Mouse (Mus musculus) heart, embryonic 16.5 days (tissue): Measurements from ENCODE around the gene Cyp26b1. TPM values are rescaled to one million over a fixed set of nuclear protein-coding genes. Genes with fewer than 3 reads are reported as not detected.

Source experiments
- ATAC-seq: fragments of 200-750 bp; cut with Nextera tagmentation; replicated peaks from 2 replicates; pipeline ENCODE4 v1.8.0; 2017; ENCODE audit warnings: moderate number of reproducible peaks; ENCODE audit not compliant: insufficient read depth, low FRiP score; ENCODE audit errors: extremely low read depth
- H3K27ac ChIP-seq: fragments of 300-500 bp; sonication (generic); 2 replicates; pipeline ENCODE4 v1.5.1; 2014; ENCODE audit warnings: mild to moderate bottlenecking, low read length, control low read depth, moderate library complexity
- H3K27me3 ChIP-seq: fragments of 300-500 bp; sonication (generic); 2 replicates; pipeline ENCODE4 v1.6.1; 2014; ENCODE audit warnings: low read length, mixed read lengths; ENCODE audit not compliant: control insufficient read depth, insufficient read depth
- H3K36me3 ChIP-seq: fragments of 300-500 bp; sonication (generic); 2 replicates; pipeline ENCODE4 v1.6.1; 2014; ENCODE audit not compliant: control insufficient read depth, insufficient read depth
- H3K4me1 ChIP-seq: fragments of 300-500 bp; sonication (generic); 2 replicates; pipeline ENCODE4 v1.6.1; 2014; ENCODE audit warnings: low read length, mixed read lengths; ENCODE audit not compliant: control insufficient read depth, insufficient read depth
- H3K4me2 ChIP-seq: fragments of 300-500 bp; sonication (generic); 2 replicates; pipeline ENCODE4 v1.6.1; 2014; ENCODE audit warnings: low read depth, mild to moderate bottlenecking, control low read depth, low read length
- H3K4me3 ChIP-seq: fragments of 300-500 bp; sonication (generic); 2 replicates; pipeline ENCODE4 v1.5.1; 2014; ENCODE audit warnings: mild to moderate bottlenecking, control low read depth, low read length
- H3K9ac ChIP-seq: fragments of 300-500 bp; sonication (generic); 2 replicates; pipeline ENCODE4 v1.6.1; 2014; ENCODE audit warnings: low read length, control low read depth
- H3K9me3 ChIP-seq: fragments of 300-500 bp; sonication (generic); replicated peaks from 2 replicates; pipeline ENCODE4 v1.6.1; 2016; ENCODE audit warnings: low read length; ENCODE audit not compliant: control insufficient read depth
- WGBS: fragments of 180-500 bp; shearing (Covaris S2); extraction: QIAGEN DNeasy Blood & Tissue Kit; methylation state at CpG from one replicate; pipeline ENCODE4 v1.1.7; 2014; 5-methylcytosine and 5-hydroxymethylcytosine counted together
- polyA plus RNA-seq: library from polyadenylated mRNA; unstranded; fragments of >200 nt; fragmentation: Nextera tagmentation; extraction: Ambion mirVana; gene quantifications from 2 replicates; pipeline ENCODE4 v1.2.1, GENCODE M21; 2015

Cyp26b1 gene
- polyA plus RNA-seq, 1 experiment from 2014 or later, result 1.7 TPM

- Histone ChIP-seq H3K4me3 (no peak overlapping the region), H3K9ac (no peak overlapping the region), H3K27me3 (no peaks in the 10 kb centered on the region; the same call in 1 of the 2 replicates), H3K9me3 (no peaks in the 10 kb centered on the region), H3K36me3 (no peaks in the 10 kb centered on the region), H3K4me2 (no peak overlapping the region), H3K27ac (no peak overlapping the region), H3K4me1 (no peaks in the 10 kb centered on the region)
- 66% methylated on average over 7 of the region's 7 CpGs for WGBS
- no peak for ATAC-seq
These were observed 68.7 kb downstream of the Cyp26b1 start for GRCm38 (mm10) chr6:84524901-84525601.
